Mouse (Mus musculus) cerebellum, adult 2 months (tissue): ENCODE measurements around the gene Slc17a9.

Source experiments
- CTCF ChIP-seq: fragments of 200-500 bp; IDR thresholded peaks from 2 replicates; pipeline ENCODE4 v1.5.1; 2011; ENCODE audit warnings: low read depth, mild to moderate bottlenecking, control low read depth, low read length, moderate library complexity, borderline replicate concordance; ENCODE audit not compliant: insufficient read depth
- POLR2A ChIP-seq: fragments of 200-500 bp; IDR thresholded peaks from 2 replicates; pipeline ENCODE4 v1.6.1; 2011; ENCODE audit warnings: low read length, control low read depth, borderline replicate concordance; ENCODE audit not compliant: insufficient read depth

GRCm38 (mm10) chr2:180748904-180749303, 23.8 kb downstream of the Slc17a9 start:
- no peak for TF ChIP-seq CTCF
- TF ChIP-seq POLR2A = no peak
